In the genomic region with DNA sequence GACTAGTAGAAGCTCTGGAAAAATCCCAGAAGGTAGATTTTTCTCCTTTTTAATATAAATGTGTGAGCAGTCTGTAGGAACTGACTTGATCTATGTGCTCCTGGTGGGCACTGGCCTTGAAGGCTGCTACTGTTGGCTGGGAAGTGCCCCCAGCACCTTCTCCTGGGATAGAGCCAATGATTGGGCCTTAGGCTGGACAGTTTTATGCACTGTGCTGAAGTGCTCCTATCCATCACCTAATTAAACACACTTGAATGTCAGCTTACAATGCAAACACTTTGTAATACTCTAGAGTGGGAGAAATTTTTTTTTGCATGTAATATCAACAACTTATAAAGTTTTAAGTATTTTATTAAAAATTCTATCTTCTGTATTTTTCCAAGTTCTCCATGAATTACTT, we compare ENCODE assay signal across 17 mouse cellular contexts.
"Had no signal": no experiment of that assay in that cellular context is flagged by ENCODE, and none has a peak within 500 bp of the region (broad histone marks: within the 10 kb centered on the region; RNA-seq: fewer than 3 reads in every experiment).

No protein-coding gene starts in this region.

- H3K27ac ChIP-seq: liver, embryonic 12.5 days; liver, embryonic 14.5 days; midbrain, embryonic 10.5 days; midbrain, embryonic 12.5 days; neural tube, embryonic 13.5 days; neural tube, embryonic 15.5 days; stomach, embryonic 15.5 days; stomach, postnatal 0 days had no signal

- H3K9me3 ChIP-seq: liver, embryonic 12.5 days; midbrain, embryonic 10.5 days; midbrain, embryonic 12.5 days; neural tube, embryonic 13.5 days; neural tube, embryonic 15.5 days; stomach, embryonic 15.5 days had no signal

- H3K4me3 ChIP-seq: liver, embryonic 12.5 days; midbrain, embryonic 10.5 days; midbrain, embryonic 12.5 days; myocyte; neural tube, embryonic 13.5 days; neural tube, embryonic 15.5 days; stomach, embryonic 15.5 days had no signal

- H3K36me3 ChIP-seq: liver, embryonic 12.5 days; midbrain, embryonic 10.5 days; midbrain, embryonic 12.5 days; neural tube, embryonic 13.5 days; neural tube, embryonic 15.5 days; stomach, embryonic 15.5 days had no signal

- H3K27me3 ChIP-seq: liver, embryonic 12.5 days; midbrain, embryonic 12.5 days; neural tube, embryonic 13.5 days; neural tube, embryonic 15.5 days; stomach, embryonic 15.5 days had no signal

- H3K4me2 ChIP-seq: liver, embryonic 12.5 days; midbrain, embryonic 12.5 days; neural tube, embryonic 13.5 days; neural tube, embryonic 15.5 days; stomach, embryonic 15.5 days had no signal

- H3K9ac ChIP-seq: liver, embryonic 12.5 days; liver, embryonic 14.5 days; midbrain, embryonic 12.5 days; neural tube, embryonic 13.5 days; neural tube, embryonic 15.5 days; stomach, embryonic 15.5 days had no signal

- DNase-seq: lung, adult 18-20 months; lung, postnatal 4 days; midbrain, embryonic 14.5 days; right cerebral cortex, postnatal 14 days; thymus, adult 2 months; thymus, postnatal 25 days; thymus, postnatal 4 days had no signal

- H3K4me1 ChIP-seq: liver, embryonic 12.5 days; midbrain, embryonic 10.5 days; midbrain, embryonic 12.5 days; stomach, embryonic 15.5 days had no signal

- ATAC-seq: liver, embryonic 12.5 days; midbrain, embryonic 16.5 days had no signal
